Mouse (Mus musculus): ENCODE data around the gene Sptbn1.

Sptbn1 gene

DNA sequence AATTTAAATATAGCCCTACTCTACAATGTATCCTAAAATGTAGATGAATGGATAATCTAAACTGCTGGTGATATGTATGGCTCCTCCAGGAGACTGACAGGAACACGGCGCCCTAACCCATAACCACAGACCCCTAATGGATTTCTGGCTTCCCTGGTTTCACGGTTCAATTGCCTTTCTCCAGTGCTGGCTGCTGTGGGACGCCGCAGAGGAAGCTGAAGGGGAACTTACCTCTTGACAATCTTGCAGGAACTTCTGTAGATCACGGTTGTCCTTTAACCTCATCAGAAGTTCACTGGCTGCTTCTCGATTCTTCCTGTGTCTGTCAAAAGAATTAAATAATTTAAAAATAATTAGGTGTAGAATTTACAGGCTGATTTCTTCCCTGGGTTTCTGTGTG, 138.6 kb downstream of the Sptbn1 start:
- DNase-seq (ENCODE audit: low spot score) = no peak

DNA sequence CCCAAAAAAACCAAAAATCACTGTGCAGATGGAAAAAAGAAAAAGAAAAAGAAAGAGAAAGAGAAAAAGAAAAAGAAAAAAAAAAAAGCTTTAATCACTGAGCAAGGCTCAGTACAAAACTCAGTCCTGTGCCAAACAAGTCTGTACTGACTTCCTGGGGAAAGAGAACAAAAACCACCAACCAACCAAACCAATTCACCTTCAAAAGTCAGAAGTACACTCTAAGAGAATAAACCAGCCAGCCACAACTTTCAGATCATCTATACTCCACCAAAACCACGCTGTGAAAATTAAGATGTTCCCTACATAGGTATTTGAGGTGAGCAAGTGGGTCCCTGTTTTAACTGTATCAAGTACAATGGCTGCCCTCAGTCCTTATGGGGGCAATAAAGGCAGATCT, 141.1 kb downstream of the Sptbn1 start:
- DNase-seq (ENCODE audit: low spot score) = no peak

- no peak for DNase-seq (ENCODE audit: low spot score)
Measured at GRCm38 (mm10) chr11:30118038-30118437, 149.9 kb downstream of the Sptbn1 start.

- no peak for DNase-seq (ENCODE audit: low spot score)
Measured at GRCm38 (mm10) chr11:30113631-30114030, 154.3 kb downstream of the Sptbn1 start.

- no peak for DNase-seq (ENCODE audit: low spot score)
Measured at GRCm38 (mm10) chr11:30110634-30111033, 157.3 kb downstream of the Sptbn1 start.

DNA sequence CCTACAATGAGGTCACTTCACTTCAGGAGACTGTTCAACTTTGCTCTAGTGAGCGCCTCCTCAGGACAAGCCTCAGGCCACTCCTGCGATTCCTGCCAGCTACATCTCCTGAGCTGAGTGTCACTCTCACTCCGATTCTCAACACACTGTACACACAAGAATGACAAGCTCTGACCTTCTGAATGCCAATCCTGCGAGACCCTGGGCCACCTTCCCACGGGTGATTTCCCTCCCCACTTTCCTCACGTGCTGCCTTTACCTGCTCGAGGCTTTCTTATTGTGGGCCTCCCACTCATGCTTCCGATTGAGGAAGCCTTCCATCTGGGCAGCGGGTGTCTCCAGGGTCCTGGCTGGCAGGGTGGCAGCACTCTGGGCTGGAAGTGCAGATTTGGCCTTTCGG, 163.8 kb downstream of the Sptbn1 start:
- no peak for DNase-seq (ENCODE audit: low spot score)

- no peak for DNase-seq (ENCODE audit: low spot score)
Measured at GRCm38 (mm10) chr11:30102594-30102993, 165.4 kb downstream of the Sptbn1 start.

- DNase-seq (ENCODE audit: low spot score) = no peak
Measured at GRCm38 (mm10) chr11:30101796-30102195, 166.2 kb downstream of the Sptbn1 start.

GRCm38 (mm10) chr11:30101162-30101561, 166.8 kb downstream of the Sptbn1 start:
- DNase-seq (ENCODE audit: low spot score) = no peak

- DNase-seq (ENCODE audit: low spot score) = no peak
Measured at GRCm38 (mm10) chr11:30099916-30100315, 168.1 kb downstream of the Sptbn1 start.

DNA sequence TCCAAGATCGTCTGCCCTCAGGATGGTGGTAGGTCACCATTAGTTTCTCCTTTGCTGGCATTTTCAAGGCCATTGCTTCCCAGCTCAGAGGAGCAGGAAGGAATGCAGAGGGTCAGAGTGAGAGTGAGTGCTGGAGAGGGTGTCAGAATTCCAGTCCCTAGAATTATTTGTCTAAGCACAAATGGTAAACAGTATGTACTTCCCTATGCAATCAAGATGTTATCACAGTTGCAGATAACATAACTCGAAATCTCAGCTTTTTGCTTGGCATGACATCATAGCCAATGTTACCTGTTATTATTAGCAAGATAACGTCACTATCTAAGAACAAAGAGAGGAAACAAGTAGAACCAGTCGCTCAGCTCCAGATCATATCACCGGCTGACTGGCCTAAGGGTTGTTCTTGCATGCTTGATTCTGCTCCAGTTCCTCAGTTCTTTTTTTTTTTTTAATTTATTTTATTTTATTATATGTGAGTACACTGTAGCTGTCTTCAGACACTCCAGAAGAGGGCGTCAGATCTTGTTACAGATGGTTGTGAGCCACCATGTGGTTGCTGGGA, 172.7 kb downstream of the Sptbn1 start:
- DNase-seq (ENCODE audit: low spot score) = no peak

GRCm38 (mm10) chr11:30091892-30092291, 176.1 kb downstream of the Sptbn1 start:
- DNase-seq (ENCODE audit: low spot score) = no peak

DNA sequence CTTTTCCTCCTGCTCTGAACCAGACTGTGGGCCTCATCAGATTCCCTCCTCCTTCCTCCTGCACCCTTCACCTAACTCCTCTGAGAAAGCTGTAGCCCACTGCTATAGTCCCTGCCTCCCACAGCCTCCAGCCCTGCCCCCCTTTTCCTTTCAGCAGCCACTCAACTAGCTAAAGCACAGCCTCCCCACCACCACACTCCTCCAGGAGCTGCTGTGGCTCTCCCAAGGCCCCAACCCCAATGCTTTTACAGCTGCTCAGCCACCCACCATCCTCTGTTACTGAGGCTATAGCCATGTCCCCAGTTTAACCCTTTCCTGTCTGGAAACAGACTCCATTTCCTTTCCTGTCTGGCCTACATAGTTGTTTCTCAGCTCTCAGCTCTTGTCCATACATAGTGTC, 182.9 kb downstream of the Sptbn1 start:
- DNase-seq (ENCODE audit: low spot score) = no peak

GRCm38 (mm10) chr11:30057299-30057698, 210.7 kb downstream of the Sptbn1 start:
- DNase-seq (ENCODE audit: low spot score) = no peak
